Mouse (Mus musculus) kidney, postnatal 0 days (tissue): ENCODE data around the gene Clasrp. TPM values are rescaled to one million over a fixed set of nuclear protein-coding genes. Genes with fewer than 3 reads are reported as not detected.

Experiments used
- ATAC-seq: fragments of 200-750 bp; cut with Nextera tagmentation; replicated peaks from 2 replicates; pipeline ENCODE4 v1.8.0; 2017; ENCODE audit warnings: low read depth, moderate number of reproducible peaks, moderate TSS enrichment, moderate library complexity; ENCODE audit not compliant: low FRiP score
- DNase-seq: peaks from one replicate; pipeline ENCODE4 v3.0.0-alpha.2; 2016; ENCODE audit warnings: low spot score
- H3K27ac ChIP-seq: fragments of 300-500 bp; sonication (generic); 2 replicates; pipeline ENCODE4 v1.5.1; 2014; ENCODE audit warnings: mild to moderate bottlenecking
- H3K27me3 ChIP-seq: fragments of 300-500 bp; sonication (generic); 2 replicates; pipeline ENCODE4 v1.6.1; 2014; ENCODE audit warnings: low read length, mixed read lengths; ENCODE audit not compliant: insufficient read depth
- H3K36me3 ChIP-seq: fragments of 300-500 bp; sonication (generic); 2 replicates; pipeline ENCODE4 v1.6.1; 2014; ENCODE audit warnings: low read length, mixed read lengths; ENCODE audit not compliant: insufficient read depth
- H3K4me1 ChIP-seq: fragments of 300-500 bp; sonication (generic); replicated peaks from 2 replicates; pipeline ENCODE4 v1.6.1; 2014; ENCODE audit warnings: antibody characterized with exemption, low read length, mixed read lengths; ENCODE audit not compliant: insufficient read depth
- H3K4me2 ChIP-seq: fragments of 300-500 bp; sonication (generic); 2 replicates; pipeline ENCODE4 v1.6.1; 2014; ENCODE audit warnings: mild to moderate bottlenecking, low read length, moderate library complexity, mixed read lengths
- H3K4me3 ChIP-seq: fragments of 300-500 bp; sonication (generic); replicated peaks from 2 replicates; pipeline ENCODE4 v1.5.1; 2014; ENCODE audit warnings: low read depth, low read length
- H3K9ac ChIP-seq: fragments of 300-500 bp; sonication (generic); 2 replicates; pipeline ENCODE4 v1.6.1; 2014; ENCODE audit warnings: low read depth, low read length
- H3K9me3 ChIP-seq: fragments of 300-500 bp; sonication (generic); replicated peaks from 2 replicates; pipeline ENCODE4 v1.6.1; 2016; ENCODE audit warnings: low read length, inconsistent platforms, mixed read lengths
- CTCF ChIP-seq: IDR thresholded peaks from 2 replicates; pipeline ENCODE4 v1.5.1; 2016; ENCODE audit warnings: antibody characterized with exemption, low read depth, mild to moderate bottlenecking, moderate library complexity
- WGBS: fragments of 180-500 bp; shearing (Covaris S2); extraction: QIAGEN DNeasy Blood & Tissue Kit; methylation state at CpG from one replicate; pipeline ENCODE4 v1.1.7; 2014; 5-methylcytosine and 5-hydroxymethylcytosine counted together
- polyA plus RNA-seq: library from polyadenylated mRNA; unstranded; fragments of >200 nt; fragmentation: Nextera tagmentation; extraction: Ambion mirVana; gene quantifications from 2 replicates; pipeline ENCODE4 v1.2.1, GENCODE M21; 2015

The Clasrp gene
- polyA plus RNA-seq, 1 experiment from 2014 or later = 35.1 TPM

DNA sequence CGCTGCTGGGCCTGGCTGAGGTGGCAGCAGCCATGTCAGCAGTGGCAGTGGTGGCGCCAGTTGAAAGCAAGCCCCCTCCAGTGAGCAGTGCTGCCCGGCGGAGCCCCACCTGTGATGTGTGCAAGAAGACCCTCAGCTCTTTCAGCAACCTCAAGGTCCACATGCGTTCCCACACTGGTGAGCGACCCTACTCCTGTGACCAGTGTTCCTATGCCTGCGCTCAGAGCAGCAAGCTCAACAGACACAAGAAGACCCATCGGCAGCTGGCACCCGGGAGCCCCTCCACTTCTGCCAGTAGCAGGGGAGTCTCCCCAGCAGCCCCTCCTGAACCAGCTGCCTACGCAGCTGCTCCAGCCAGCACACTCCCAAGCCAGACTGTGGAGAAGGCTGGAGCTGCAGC is 24.5 kb downstream of the Clasrp start:
- Histone ChIP-seq H3K9me3 (no peaks in the 10 kb centered on the region), H3K4me3 (no peak overlapping the region), H3K27ac (no peak overlapping the region), H3K4me2 (no peak overlapping the region), H3K36me3 (peaks cover 23% of the 10 kb centered on the region), H3K27me3 (peaks cover 13% of the 10 kb centered on the region; the same call in 1 of the 2 replicates), H3K9ac (no peak overlapping the region), H3K4me1 (peaks cover 6% of the 10 kb centered on the region; the same call in 1 of the 2 replicates)
- DNase-seq (no peak), ATAC-seq (no peak)
- WGBS = 84% methylated on average over 10 of the region's 10 CpGs
- no peak for TF ChIP-seq CTCF

- no peak overlapping the region for H3K9ac ChIP-seq
- no peak for ATAC-seq
- H3K4me3 ChIP-seq = no peak overlapping the region
- peaks cover 13% of the 10 kb centered on the region; the same call in 1 of the 2 replicates for H3K27me3 ChIP-seq
- TF ChIP-seq CTCF = no peak
- H3K4me2 ChIP-seq = no peak overlapping the region
- H3K4me1 ChIP-seq = peaks cover 6% of the 10 kb centered on the region; the same call in 1 of the 2 replicates
- H3K36me3 ChIP-seq = peaks cover 10% of the 10 kb centered on the region; the same call in 1 of the 2 replicates
- H3K27ac ChIP-seq = no peak overlapping the region
- WGBS = 59% methylated on average over 4 of the region's 4 CpGs
- no peaks in the 10 kb centered on the region for H3K9me3 ChIP-seq
- no peak for DNase-seq
These were observed 25.9 kb downstream of the Clasrp start for GRCm38 (mm10) chr7:19578436-19578835.

DNA sequence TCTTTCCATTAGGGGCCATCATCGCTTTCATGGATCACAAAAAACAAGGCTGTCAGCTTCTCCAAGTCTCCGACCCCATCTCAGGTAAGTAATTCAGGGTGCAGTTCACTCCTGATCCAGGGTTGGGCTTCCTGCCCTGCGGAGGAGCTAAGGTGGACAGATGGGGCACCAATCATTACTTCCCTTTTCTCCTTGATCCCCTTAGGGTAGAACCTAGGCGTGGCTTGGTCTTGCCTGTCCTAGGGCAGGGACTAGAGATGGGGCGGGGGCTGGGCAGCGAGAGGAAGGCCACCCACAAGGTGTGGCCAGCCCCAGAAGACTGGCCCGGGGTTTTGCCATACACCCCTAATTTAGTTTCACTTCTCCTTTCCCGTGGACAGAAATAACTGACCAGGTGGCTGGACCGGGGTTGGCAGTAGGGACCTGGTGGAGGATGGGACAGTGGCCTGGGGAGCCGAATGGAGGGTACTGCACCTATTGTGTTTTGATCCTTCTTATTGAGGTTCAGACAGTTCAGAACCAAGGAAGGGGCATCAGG is 26.3 kb downstream of the Clasrp start:
- Histone ChIP-seq H3K4me3 (peak overlapping the region; percentile 30), H3K4me1 (peaks cover 6% of the 10 kb centered on the region; the same call in 1 of the 2 replicates), H3K27ac (no peak overlapping the region), H3K27me3 (peaks cover 13% of the 10 kb centered on the region; the same call in 1 of the 2 replicates), H3K9ac (0 out of 2 replicates have a peak overlapping the region, but pooled peaks have one; percentile 40), H3K4me2 (peak overlapping the region; percentile 73), H3K36me3 (peaks cover 9% of the 10 kb centered on the region; the same call in 1 of the 2 replicates), H3K9me3 (no peaks in the 10 kb centered on the region)
- ATAC-seq (no peak), DNase-seq (no peak)
- 15% methylated on average over 10 of the region's 10 CpGs for WGBS
- no peak for TF ChIP-seq CTCF

- no peak for DNase-seq
- no peak for TF ChIP-seq CTCF
- Histone ChIP-seq H3K27me3 (peaks cover 13% of the 10 kb centered on the region; the same call in 1 of the 2 replicates), H3K4me1 (peaks cover 9% of the 10 kb centered on the region), H3K4me2 (peak within 1 kb of the TSS; percentile 73), H3K9ac (peak within 1 kb of the TSS; percentile 40), H3K36me3 (peaks cover 9% of the 10 kb centered on the region; the same call in 1 of the 2 replicates), H3K9me3 (no peaks in the 10 kb centered on the region), H3K27ac (no peak within 1 kb of the TSS), H3K4me3 (peak within 1 kb of the TSS; percentile 30)
- ATAC-seq = no peak
- under 1% methylated on average over 54 of the region's 56 CpGs for WGBS
These were observed 27.0 kb downstream of the Clasrp start, which contains the start of the genes Zfp296 and Gemin7 for GRCm38 (mm10) chr7:19577141-19577852. TSS of gene Zfp296 (plus strand) at chr7:19577287. TSS of gene Gemin7 (minus strand) at chr7:19577595.

- Histone ChIP-seq H3K27me3 (peaks cover 13% of the 10 kb centered on the region; the same call in 1 of the 2 replicates), H3K4me3 (no peak overlapping the region), H3K9ac (no peak overlapping the region), H3K4me2 (no peak overlapping the region), H3K9me3 (no peaks in the 10 kb centered on the region), H3K36me3 (0 out of 2 replicates have a peak, but pooled peaks cover 3% of the 10 kb centered on the region), H3K4me1 (peaks cover 16% of the 10 kb centered on the region), H3K27ac (no peak overlapping the region)
- WGBS = 67% methylated on average over 3 of the region's 3 CpGs
- no peak for DNase-seq
- TF ChIP-seq CTCF = no peak
- ATAC-seq = no peak
These were observed 28.7 kb downstream of the Clasrp start for GRCm38 (mm10) chr7:19575559-19575958.

- Histone ChIP-seq H3K36me3 (peaks cover 13% of the 10 kb centered on the region; the same call in 1 of the 2 replicates), H3K27me3 (peaks cover 13% of the 10 kb centered on the region; the same call in 1 of the 2 replicates), H3K4me1 (peaks cover 16% of the 10 kb centered on the region), H3K9me3 (no peaks in the 10 kb centered on the region), H3K9ac (peak overlapping the region; percentile 84), H3K27ac (peak overlapping the region; percentile 92), H3K4me3 (peak overlapping the region; percentile 71), H3K4me2 (peak overlapping the region; percentile 71)
- DNase-seq (no peak), ATAC-seq (no peak)
- no peak for TF ChIP-seq CTCF
- WGBS = 24% methylated on average over 16 of the region's 16 CpGs
These were observed 30.5 kb downstream of the Clasrp start for GRCm38 (mm10) chr7:19573776-19574140.
